Mouse (Mus musculus): ENCODE measurements around the gene Hmga1b.

DNA sequence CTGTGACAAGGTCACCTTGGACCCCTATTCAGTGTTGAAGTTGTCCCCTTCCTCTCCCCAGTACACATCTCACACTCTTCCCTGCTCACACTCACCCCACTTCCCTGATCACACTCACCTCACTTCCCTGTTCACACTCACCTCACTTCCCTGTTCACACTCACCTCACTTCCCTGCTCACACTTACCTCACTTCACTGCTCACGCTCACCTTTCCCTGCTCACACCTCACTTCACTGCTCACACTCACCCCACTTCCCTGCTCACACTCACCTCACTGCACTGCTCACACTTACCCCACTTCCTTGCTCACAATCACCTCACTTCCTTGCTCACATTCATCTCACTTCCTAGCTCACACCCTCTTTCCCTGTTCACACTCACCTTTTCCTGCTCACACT is 31.2 kb upstream of the Hmga1b start:
- TF ChIP-seq POLR2A (IDR thresholded peaks at IDR 0.05; ENCODE audit: extremely low read depth, insufficient read depth, low read length) = no peak
- no peak for TF ChIP-seq CTCF (IDR thresholded peaks at IDR 0.05; ENCODE audit: extremely low read depth, insufficient read depth, low read length)

All from cortical plate, adult 2 months (tissue).